Mouse (Mus musculus): ENCODE measurements around the gene Cnksr1. TPM values are rescaled to one million over a fixed set of nuclear protein-coding genes. Genes with fewer than 3 reads are reported as not detected.
"Not testable (repeated sequence)": the region's sequence is repeated elsewhere in the genome, so short reads cannot be mapped to it uniquely, and the experiment has no call there.

The Cnksr1 gene
- polyA plus RNA-seq, 1 experiment from 2014 or later = 0.36 TPM

DNA sequence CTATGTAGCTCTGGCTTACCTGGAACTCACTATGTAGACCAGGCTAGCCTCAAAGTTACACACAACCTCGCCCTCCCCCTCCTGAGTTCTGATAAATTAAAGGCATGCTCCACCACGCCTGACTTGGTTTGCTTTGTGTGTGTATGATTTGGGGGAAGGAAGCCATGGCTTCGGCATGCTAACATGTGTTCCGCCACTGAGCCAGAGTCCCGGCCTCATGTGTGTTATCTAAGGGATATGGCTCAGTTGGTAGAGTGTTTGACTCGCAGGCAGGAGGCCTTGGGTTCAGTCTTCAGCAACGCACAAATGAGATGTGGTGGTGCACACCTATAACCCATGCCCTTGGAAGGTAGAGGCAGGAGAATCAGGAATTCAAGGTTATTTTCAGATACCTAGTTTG lies 33.8 kb upstream of the Cnksr1 start:
- H3K4me2 ChIP-seq (ENCODE audit: low read depth) = no peak overlapping the region
- no peak overlapping the region for H3K4me3 ChIP-seq (ENCODE audit: low read depth, low read length)
- 0 out of 2 replicates have a peak, but pooled peaks cover 2% of the 10 kb centered on the region for H3K4me1 ChIP-seq (ENCODE audit: control insufficient read depth, insufficient read depth, low read length)
- peaks cover 2% of the 10 kb centered on the region; the same call in 1 of the 2 replicates for H3K36me3 ChIP-seq (ENCODE audit: control insufficient read depth, insufficient read depth, low read length)
- no peak overlapping the region for H3K27ac ChIP-seq (ENCODE audit: low read depth, low read length)
- ATAC-seq (ENCODE audit: insufficient read depth, low FRiP score, low TSS enrichment) (no peak), DNase-seq (ENCODE audit: low spot score) (no peak)
- no peak overlapping the region for H3K9ac ChIP-seq (ENCODE audit: low read length)
- 84% methylated on average over 7 of the region's 7 CpGs for WGBS
- no peaks in the 10 kb centered on the region for H3K27me3 ChIP-seq (ENCODE audit: control insufficient read depth, insufficient read depth, low read length)
- no peaks in the 10 kb centered on the region for H3K9me3 ChIP-seq (ENCODE audit: control insufficient read depth, low read length)

DNA sequence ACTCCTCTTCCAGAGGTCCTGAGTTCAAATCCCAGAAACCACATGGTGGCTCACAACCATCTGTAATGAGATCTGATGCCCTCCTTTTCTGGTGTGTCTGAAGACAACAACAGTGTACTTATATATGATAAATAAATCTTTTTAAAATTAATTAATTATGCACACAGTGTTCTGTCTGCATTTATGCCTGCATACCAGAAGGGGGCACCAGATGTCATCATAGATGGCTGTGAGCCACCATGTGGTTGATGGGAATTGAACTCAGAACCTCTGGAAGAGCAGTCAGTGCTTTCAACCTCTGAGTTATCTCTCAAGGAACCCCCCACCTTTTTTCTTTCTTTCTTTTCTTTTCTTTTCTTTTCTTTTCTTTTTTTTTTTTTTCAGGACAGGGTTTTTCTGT lies 31.4 kb upstream of the Cnksr1 start:
- not testable (repeated sequence) for DNase-seq (ENCODE audit: low spot score); H3K9me3 ChIP-seq (ENCODE audit: control insufficient read depth, low read length); H3K4me3 ChIP-seq (ENCODE audit: low read depth, low read length); H3K36me3 ChIP-seq (ENCODE audit: control insufficient read depth, insufficient read depth, low read length); H3K9ac ChIP-seq (ENCODE audit: low read length); H3K27me3 ChIP-seq (ENCODE audit: control insufficient read depth, insufficient read depth, low read length); H3K4me1 ChIP-seq (ENCODE audit: control insufficient read depth, insufficient read depth, low read length); ATAC-seq (ENCODE audit: insufficient read depth, low FRiP score, low TSS enrichment); H3K27ac ChIP-seq (ENCODE audit: low read depth, low read length); H3K4me2 ChIP-seq (ENCODE audit: low read depth)

DNA sequence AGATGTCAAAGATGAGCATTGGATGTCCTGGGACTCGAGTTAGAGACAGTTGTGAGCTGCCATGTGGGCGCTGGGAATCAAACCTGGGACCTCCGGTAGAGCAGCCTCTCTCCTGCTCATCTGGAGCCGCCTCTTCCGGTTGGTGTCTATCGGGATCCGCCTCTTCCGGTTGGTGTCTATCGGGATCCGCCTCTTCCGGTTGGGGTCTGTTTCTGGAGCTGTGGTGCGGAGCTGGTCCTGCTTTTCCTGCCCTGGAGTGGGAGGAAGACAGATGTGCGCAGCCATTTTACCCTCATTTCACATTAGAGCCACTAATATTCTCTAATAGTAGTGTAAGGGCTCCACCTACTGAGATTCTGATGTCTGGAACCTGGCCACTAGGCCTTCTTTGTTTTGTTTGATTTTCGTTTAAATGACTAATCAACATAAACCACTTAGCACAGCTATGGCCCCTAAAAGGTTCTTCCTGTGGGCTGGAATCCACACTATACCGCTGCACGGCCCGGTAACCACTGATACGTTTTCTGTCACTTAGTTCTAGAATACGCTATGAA lies 30.0 kb upstream of the Cnksr1 start:
- 92% methylated on average over 19 of the region's 19 CpGs for WGBS

DNA sequence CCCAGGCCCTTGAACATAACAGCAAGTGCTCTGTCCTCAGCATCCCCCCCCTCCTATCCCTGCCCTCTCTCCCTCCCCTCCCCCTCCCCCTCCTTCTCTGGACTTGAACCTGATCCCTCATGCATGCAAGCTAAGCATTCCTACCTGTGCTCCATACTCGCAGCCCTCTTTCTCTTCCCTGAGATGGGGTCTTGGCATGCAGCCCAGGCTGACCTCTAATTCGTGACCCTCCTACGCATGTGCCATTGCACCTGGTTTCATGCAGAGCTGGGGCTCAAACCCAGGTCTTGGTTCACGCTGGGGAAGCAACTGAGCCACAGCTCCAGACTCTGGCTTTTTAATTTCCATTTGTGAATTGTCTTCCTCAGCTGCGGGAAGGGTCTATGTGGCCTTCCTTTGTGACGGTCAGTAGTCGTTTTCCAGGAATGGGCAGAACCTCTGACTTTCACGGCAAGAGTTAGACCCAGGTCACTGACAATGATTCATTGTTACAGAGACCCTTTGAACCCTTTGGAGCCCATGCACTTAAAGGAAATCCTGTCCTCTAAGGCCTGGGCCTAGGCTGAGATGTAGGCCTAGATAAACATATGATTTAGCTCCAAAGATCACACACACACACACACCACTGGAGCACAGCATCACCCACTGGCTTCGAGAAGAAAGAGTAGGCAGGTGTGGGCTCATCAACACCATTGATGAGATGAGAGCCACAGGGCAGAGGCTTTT lies 27.8 kb upstream of the Cnksr1 start:
- H3K36me3 ChIP-seq (ENCODE audit: control insufficient read depth, insufficient read depth, low read length) = no peaks in the 10 kb centered on the region
- H3K4me1 ChIP-seq (ENCODE audit: control insufficient read depth, insufficient read depth, low read length) = no peaks in the 10 kb centered on the region
- no peak overlapping the region for H3K9ac ChIP-seq (ENCODE audit: low read length)
- H3K4me3 ChIP-seq (ENCODE audit: low read depth, low read length) = no peak overlapping the region
- WGBS = 58% methylated on average over 9 of the region's 9 CpGs
- H3K27ac ChIP-seq (ENCODE audit: low read depth, low read length) = no peak overlapping the region
- no peak overlapping the region for H3K4me2 ChIP-seq (ENCODE audit: low read depth)
- ATAC-seq (ENCODE audit: insufficient read depth, low FRiP score, low TSS enrichment) (no peak), DNase-seq (ENCODE audit: low spot score) (no peak)
- no peaks in the 10 kb centered on the region for H3K9me3 ChIP-seq (ENCODE audit: control insufficient read depth, low read length)
- no peaks in the 10 kb centered on the region for H3K27me3 ChIP-seq (ENCODE audit: control insufficient read depth, insufficient read depth, low read length)

More for the DNA sequence above, 30.0 kb upstream of the Cnksr1 start:
- no peaks in the 10 kb centered on the region for H3K4me1 ChIP-seq (ENCODE audit: control insufficient read depth, insufficient read depth, low read length)
- no peaks in the 10 kb centered on the region for H3K36me3 ChIP-seq (ENCODE audit: control insufficient read depth, insufficient read depth, low read length)
- H3K9me3 ChIP-seq (ENCODE audit: control insufficient read depth, low read length) = no peaks in the 10 kb centered on the region
- H3K4me2 ChIP-seq (ENCODE audit: low read depth) = no peak overlapping the region
- DNase-seq (ENCODE audit: low spot score) (no peak), ATAC-seq (ENCODE audit: insufficient read depth, low FRiP score, low TSS enrichment) (no peak)
- H3K27me3 ChIP-seq (ENCODE audit: control insufficient read depth, insufficient read depth, low read length) = no peaks in the 10 kb centered on the region
- H3K27ac ChIP-seq (ENCODE audit: low read depth, low read length) = no peak overlapping the region
- no peak overlapping the region for H3K4me3 ChIP-seq (ENCODE audit: low read depth, low read length)
- no peak overlapping the region for H3K9ac ChIP-seq (ENCODE audit: low read length)

DNA sequence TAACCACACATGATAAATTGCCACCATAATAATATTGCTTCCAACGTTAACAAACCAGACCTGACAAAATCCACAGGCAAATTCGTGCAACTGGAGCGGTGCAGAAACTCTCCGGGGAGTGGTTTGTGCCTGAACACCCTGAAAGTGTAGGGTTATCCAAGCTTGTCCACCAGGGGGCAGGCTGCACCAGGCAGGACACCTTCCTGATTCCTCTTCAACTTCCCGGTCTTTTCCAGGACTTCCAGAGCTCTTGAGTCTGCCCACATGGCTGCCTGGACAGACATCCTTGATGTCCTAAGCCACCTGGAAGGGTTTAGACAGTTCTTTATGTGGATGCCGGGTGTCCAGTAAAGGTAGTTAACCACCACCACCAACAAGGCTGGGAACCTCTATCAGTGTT lies 25.0 kb upstream of the Cnksr1 start:
- peak; percentile 57 for DNase-seq (ENCODE audit: low spot score)
- Histone ChIP-seq H3K9ac (ENCODE audit: low read length) (no peak overlapping the region), H3K4me1 (ENCODE audit: control insufficient read depth, insufficient read depth, low read length) (no peaks in the 10 kb centered on the region), H3K27ac (ENCODE audit: low read depth, low read length) (no peak overlapping the region), H3K4me3 (ENCODE audit: low read depth, low read length) (no peak overlapping the region), H3K27me3 (ENCODE audit: control insufficient read depth, insufficient read depth, low read length) (no peaks in the 10 kb centered on the region), H3K9me3 (ENCODE audit: control insufficient read depth, low read length) (no peaks in the 10 kb centered on the region), H3K36me3 (ENCODE audit: control insufficient read depth, insufficient read depth, low read length) (no peaks in the 10 kb centered on the region), H3K4me2 (ENCODE audit: low read depth) (no peak overlapping the region)
- 33% methylated on average over 6 of the region's 6 CpGs for WGBS
- no peak for ATAC-seq (ENCODE audit: insufficient read depth, low FRiP score, low TSS enrichment)

DNA sequence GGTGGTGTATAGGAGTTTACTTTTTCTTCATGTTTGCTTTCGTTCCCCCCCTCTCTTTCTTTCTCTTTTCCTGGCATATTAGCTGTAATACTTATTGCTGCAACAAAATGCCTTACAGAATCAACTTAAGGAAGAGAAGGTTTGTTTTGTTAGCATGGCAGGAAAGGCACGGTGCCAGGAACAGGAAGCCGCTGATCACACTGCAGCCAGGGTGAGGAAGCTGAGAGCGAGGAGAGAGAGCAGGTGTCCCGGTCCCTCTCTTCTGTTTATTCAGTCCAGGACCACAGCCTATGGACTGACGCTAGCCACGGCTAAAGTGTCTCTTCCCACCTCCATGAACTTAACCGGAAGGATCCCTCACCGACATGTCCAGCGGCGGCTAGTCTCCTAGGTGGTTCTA lies 20.2 kb upstream of the Cnksr1 start:
- H3K27ac ChIP-seq (ENCODE audit: low read depth, low read length) = no peak overlapping the region
- no peak overlapping the region for H3K9ac ChIP-seq (ENCODE audit: low read length)
- 0 out of 2 replicates have a peak, but pooled peaks cover 3% of the 10 kb centered on the region for H3K27me3 ChIP-seq (ENCODE audit: control insufficient read depth, insufficient read depth, low read length)
- no peaks in the 10 kb centered on the region for H3K9me3 ChIP-seq (ENCODE audit: control insufficient read depth, low read length)
- H3K36me3 ChIP-seq (ENCODE audit: control insufficient read depth, insufficient read depth, low read length) = no peaks in the 10 kb centered on the region
- WGBS = 55% methylated on average over 11 of the region's 11 CpGs
- ATAC-seq (ENCODE audit: insufficient read depth, low FRiP score, low TSS enrichment) = no peak
- peaks cover 31% of the 10 kb centered on the region for H3K4me1 ChIP-seq (ENCODE audit: control insufficient read depth, insufficient read depth, low read length)
- H3K4me2 ChIP-seq (ENCODE audit: low read depth) = no peak overlapping the region
- DNase-seq (ENCODE audit: low spot score) = no peak
- no peak overlapping the region for H3K4me3 ChIP-seq (ENCODE audit: low read depth, low read length)

DNA sequence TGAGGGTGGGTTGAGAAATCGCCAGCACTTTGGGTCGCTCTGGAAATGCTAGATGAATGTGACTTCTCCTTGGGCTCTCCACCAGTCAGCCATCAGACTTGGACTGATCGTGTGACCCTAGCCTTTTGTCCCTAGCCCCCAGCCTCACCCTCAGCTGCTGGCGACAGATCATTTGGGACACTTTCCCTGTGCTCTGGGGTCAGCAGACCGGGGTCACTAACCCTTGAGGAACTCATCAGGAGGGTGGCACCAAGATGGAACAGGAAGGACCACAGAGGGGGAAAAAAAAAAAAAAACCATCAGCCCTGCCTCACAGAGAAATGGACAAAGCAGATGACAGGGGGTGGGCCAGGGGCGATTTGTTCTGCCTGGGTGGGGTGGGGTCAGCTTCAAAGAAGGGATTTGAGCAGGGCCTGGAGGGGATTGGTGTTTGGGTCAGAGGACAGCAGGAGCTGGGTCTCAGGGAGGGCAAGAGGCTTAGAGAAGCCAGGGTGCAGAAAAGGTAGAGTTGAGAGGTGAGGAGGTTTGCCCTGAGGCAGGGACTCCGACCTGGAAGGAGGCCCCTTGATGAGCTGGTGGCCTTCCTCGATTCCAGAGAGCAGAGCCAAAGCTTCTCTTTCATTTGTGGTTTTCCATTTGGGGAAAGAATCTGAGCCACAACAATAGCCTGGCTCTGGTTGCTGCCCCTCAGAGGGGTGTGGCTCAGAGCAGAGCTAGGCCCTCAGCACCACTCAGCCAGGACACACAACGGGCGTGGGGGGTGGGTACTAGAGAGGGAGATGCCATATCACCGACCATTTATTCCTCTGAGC lies 19.2 kb upstream of the Cnksr1 start:
- ATAC-seq (ENCODE audit: insufficient read depth, low FRiP score, low TSS enrichment) = no peak
- Histone ChIP-seq H3K9me3 (ENCODE audit: control insufficient read depth, low read length) (no peaks in the 10 kb centered on the region), H3K36me3 (ENCODE audit: control insufficient read depth, insufficient read depth, low read length) (no peaks in the 10 kb centered on the region), H3K4me1 (ENCODE audit: control insufficient read depth, insufficient read depth, low read length) (peaks cover 39% of the 10 kb centered on the region), H3K9ac (ENCODE audit: low read length) (no peak overlapping the region; the same call in 1 of the 2 replicates), H3K27ac (ENCODE audit: low read depth, low read length) (peak overlapping the region; percentile 63), H3K4me3 (ENCODE audit: low read depth, low read length) (no peak overlapping the region), H3K4me2 (ENCODE audit: low read depth) (no peak overlapping the region), H3K27me3 (ENCODE audit: control insufficient read depth, insufficient read depth, low read length) (peaks cover 6% of the 10 kb centered on the region)
- WGBS = 3% methylated on average over 11 of the region's 11 CpGs
- DNase-seq (ENCODE audit: low spot score) = no peak

DNA sequence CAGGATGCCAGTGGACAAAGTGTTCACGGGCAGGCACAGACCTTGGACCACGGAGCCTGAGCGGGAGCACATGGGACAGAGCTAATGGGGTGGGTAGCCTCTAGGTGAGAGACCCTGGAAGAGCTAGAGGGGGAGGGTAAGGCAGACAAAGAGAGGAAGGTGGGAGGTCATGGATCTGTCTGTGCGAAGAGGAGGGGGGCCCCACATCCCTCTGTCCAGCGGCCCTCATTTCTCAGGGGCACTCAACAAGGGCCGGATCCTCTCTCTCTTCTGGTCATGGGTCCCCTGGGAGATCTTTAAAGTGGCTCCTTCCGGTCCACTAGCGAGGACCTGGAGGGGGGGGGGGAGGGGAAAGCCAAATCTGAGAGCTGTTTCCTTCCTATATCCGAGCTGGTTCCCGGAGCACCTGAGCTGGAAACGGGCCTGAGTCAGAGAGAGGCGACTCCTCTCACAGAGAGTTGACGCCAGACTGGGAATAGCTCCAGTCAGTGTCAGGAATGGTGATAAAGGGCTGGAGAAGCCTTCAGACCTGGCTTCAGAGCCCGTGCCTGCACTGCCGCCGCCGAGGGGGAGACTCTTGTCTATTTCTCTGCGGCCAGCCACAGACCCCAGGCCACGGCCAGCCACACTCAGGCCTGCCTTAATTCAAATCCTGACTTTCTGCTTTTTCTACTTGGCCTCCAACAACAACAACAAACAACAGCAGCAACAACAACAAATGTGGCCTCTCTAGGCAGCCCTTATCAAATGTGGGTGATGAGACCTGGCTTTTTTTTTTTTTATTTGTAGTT lies 18.4 kb upstream of the Cnksr1 start:
- no peaks in the 10 kb centered on the region for H3K36me3 ChIP-seq (ENCODE audit: control insufficient read depth, insufficient read depth, low read length)
- DNase-seq (ENCODE audit: low spot score) (peak; percentile 42), ATAC-seq (ENCODE audit: insufficient read depth, low FRiP score, low TSS enrichment) (no peak)
- 3% methylated on average over 19 of the region's 19 CpGs for WGBS
- no peaks in the 10 kb centered on the region for H3K9me3 ChIP-seq (ENCODE audit: control insufficient read depth, low read length)
- peaks cover 47% of the 10 kb centered on the region for H3K4me1 ChIP-seq (ENCODE audit: control insufficient read depth, insufficient read depth, low read length)
- H3K4me2 ChIP-seq (ENCODE audit: low read depth) = 0 out of 2 replicates have a peak overlapping the region, but pooled peaks have one; percentile 19
- no peak overlapping the region for H3K4me3 ChIP-seq (ENCODE audit: low read depth, low read length)
- H3K27me3 ChIP-seq (ENCODE audit: control insufficient read depth, insufficient read depth, low read length) = peaks cover 13% of the 10 kb centered on the region
- no peak overlapping the region; the same call in 1 of the 2 replicates for H3K9ac ChIP-seq (ENCODE audit: low read length)
- H3K27ac ChIP-seq (ENCODE audit: low read depth, low read length) = peak overlapping the region; percentile 55; the same call in 1 of the 2 replicates

Measured in neural tube, embryonic 11.5 days (tissue).